Mouse (Mus musculus) Patski (cell line): ENCODE data around the gene Mex3d. TPM values are rescaled to one million over a fixed set of nuclear protein-coding genes. Genes with fewer than 3 reads are reported as not detected.

Experiments used
- ATAC-seq: fragments of 100-300 bp; one replicate; pipeline ENCODE4 v1.8.0; 2021
- CTCF ChIA-PET: fragments of 350-600 bp; sonication (Branson Sonifier 250); formaldehyde crosslinking; loops from one replicate; lab custom pipeline; 2022; ENCODE audit warnings: inconsistent platforms; lab: Charles Lee
- POLR2A ChIA-PET: fragments of 350-600 bp; sonication (Branson Sonifier 250); formaldehyde crosslinking; loops from one replicate; lab custom pipeline; 2022; ENCODE audit warnings: antibody characterized with exemption, inconsistent platforms; lab: Charles Lee
- DNase-seq: peaks from one replicate; pipeline ENCODE4 v3.0.0-alpha.2; 2011; ENCODE audit warnings: low read depth, low spot score
- H3K27me3 ChIP-seq: fragments of 371-371 bp; one replicate; pipeline ENCODE4 v1.5.1; 2021
- CTCF ChIP-seq: fragments of 100-300 bp; IDR thresholded peaks from one replicate; pipeline ENCODE4 v1.5.1; 2021
- in situ Hi-C: fragments of 300-500 bp; cut with MboI; formaldehyde crosslinking; loops from 3 replicates; pipeline ENCODE4 v1.11.1; 2018; ENCODE audit warnings: low pct_unique_long_range_greater_than_20kb, mixed read lengths
- polyA plus RNA-seq: library from polyadenylated mRNA; unstranded; gene quantifications from one replicate; pipeline ENCODE4 v1.2.3, GENCODE M21; 2021

Gene Mex3d
- polyA plus RNA-seq, 1 experiment from 2014 or later = 30.6 TPM

GRCm38 (mm10) chr10:80377716-80378115, 9.7 kb downstream of the Mex3d start:
- no peak for TF ChIP-seq CTCF
- in situ Hi-C loops = no loop called here
- POLR2A ChIA-PET = no interaction called here

GRCm38 (mm10) chr10:80376160-80376559, 11.3 kb downstream of the Mex3d start:
- CTCF ChIA-PET = interaction anchor here (0.6 to 3.0 kb wide), 5 partner anchors 10 to 61 kb away, joined by 3 to 10 read pairs (median 3); partner anchors contain the start of gene Uqcr11
- no peak for ATAC-seq

More at GRCm38 (mm10) chr10:80377716-80378115, 9.7 kb downstream of the Mex3d start:
- H3K27me3 ChIP-seq = no peaks in the 10 kb centered on the region
- no peak for DNase-seq
- CTCF ChIA-PET = interaction anchor here (1.6 to 3.0 kb wide), 3 partner anchors 9 to 83 kb away, joined by 3 to 10 read pairs (median 9); no protein-coding TSS in a partner anchor
- no peak for ATAC-seq

GRCm38 (mm10) chr10:80374063-80374462, 13.4 kb downstream of the Mex3d start:
- in situ Hi-C loops = loop anchor here (25.0 kb wide), 1 partner anchor 138 kb away; no protein-coding TSS in a partner anchor
- ChIA-PET POLR2A (no interaction called here), CTCF (interaction anchor here (0.8 to 2.4 kb wide), 4 partner anchors 10 to 33 kb away, joined by 4 to 9 read pairs (median 6); no protein-coding TSS in a partner anchor)
- DNase-seq (no peak), ATAC-seq (no peak)
- no peak for TF ChIP-seq CTCF
- H3K27me3 ChIP-seq = no peaks in the 10 kb centered on the region

More at GRCm38 (mm10) chr10:80376160-80376559, 11.3 kb downstream of the Mex3d start:
- DNase-seq = no peak
- POLR2A ChIA-PET = interaction anchor here (0.5 to 0.7 kb wide), 2 partner anchors 26 to 208 kb away, joined by 3 to 5 read pairs; no protein-coding TSS in a partner anchor
- no peak for TF ChIP-seq CTCF
- in situ Hi-C loops = no loop called here
- no peaks in the 10 kb centered on the region for H3K27me3 ChIP-seq

- no peak for TF ChIP-seq CTCF
- in situ Hi-C loops = loop anchor here (25.0 kb wide), 1 partner anchor 140 kb away; no protein-coding TSS in a partner anchor
- ATAC-seq (no peak), DNase-seq (no peak)
- CTCF ChIA-PET = interaction anchor here (1.0 to 1.4 kb wide), 3 partner anchors 11 to 32 kb away, joined by 3 to 9 read pairs (median 4); no protein-coding TSS in a partner anchor
- POLR2A ChIA-PET = no interaction called here
- H3K27me3 ChIP-seq = no peaks in the 10 kb centered on the region
These were observed 14.8 kb downstream of the Mex3d start for GRCm38 (mm10) chr10:80372706-80373105.

GRCm38 (mm10) chr10:80371983-80372382, 15.5 kb downstream of the Mex3d start:
- H3K27me3 ChIP-seq = no peaks in the 10 kb centered on the region
- DNase-seq = no peak
- no peak for ATAC-seq
- POLR2A ChIA-PET = no interaction called here
- TF ChIP-seq CTCF = no peak
- CTCF ChIA-PET = interaction anchor here (1.0 to 1.4 kb wide), 4 partner anchors 11 to 31 kb away, joined by 3 to 9 read pairs (median 4); no protein-coding TSS in a partner anchor
- in situ Hi-C loops = loop anchor here (25.0 kb wide), 1 partner anchor 140 kb away; no protein-coding TSS in a partner anchor

- in situ Hi-C loops = loop anchor here (25.0 kb wide), 1 partner anchor 141 kb away; no protein-coding TSS in a partner anchor
- ChIA-PET CTCF (interaction anchor here (1.2 kb wide), 2 partner anchors 11 to 13 kb away, joined by 3 to 4 read pairs; no protein-coding TSS in a partner anchor), POLR2A (no interaction called here)
- ATAC-seq = no peak
- H3K27me3 ChIP-seq = no peaks in the 10 kb centered on the region
- DNase-seq = no peak
- TF ChIP-seq CTCF = no peak
These were observed 16.0 kb downstream of the Mex3d start for GRCm38 (mm10) chr10:80371411-80371966.

- ATAC-seq (no peak), DNase-seq (no peak)
- H3K27me3 ChIP-seq = no peaks in the 10 kb centered on the region
- ChIA-PET POLR2A (no interaction called here), CTCF (interaction anchor here (1.1 to 2.2 kb wide), 2 partner anchors 13 to 20 kb away, joined by 3 to 8 read pairs; no protein-coding TSS in a partner anchor)
- TF ChIP-seq CTCF = no peak
- in situ Hi-C loops = loop anchor here (25.0 kb wide), 1 partner anchor 142 kb away; no protein-coding TSS in a partner anchor
These were observed 17.3 kb downstream of the Mex3d start for GRCm38 (mm10) chr10:80369995-80370747.

- CTCF ChIA-PET = interaction anchor here (2.2 kb wide), 1 partner anchor 18 kb away, joined by 8 read pairs; no protein-coding TSS in a partner anchor
- ATAC-seq (no peak), DNase-seq (no peak)
- H3K27me3 ChIP-seq = peaks cover 9% of the 10 kb centered on the region
- POLR2A ChIA-PET = no interaction called here
- in situ Hi-C loops = loop anchor here (25.0 kb wide), 1 partner anchor 144 kb away; no protein-coding TSS in a partner anchor
- TF ChIP-seq CTCF = no peak
These were observed 19.1 kb downstream of the Mex3d start for GRCm38 (mm10) chr10:80368392-80368791.

GRCm38 (mm10) chr10:80367954-80368353, 19.5 kb downstream of the Mex3d start:
- no peak for ATAC-seq
- no peak for DNase-seq
- peaks cover 9% of the 10 kb centered on the region for H3K27me3 ChIP-seq
- in situ Hi-C loops = loop anchor here (25.0 kb wide), 1 partner anchor 144 kb away; no protein-coding TSS in a partner anchor
- CTCF ChIA-PET = no interaction called here
- no peak for TF ChIP-seq CTCF
- POLR2A ChIA-PET = no interaction called here

GRCm38 (mm10) chr10:80365736-80366135, 21.7 kb downstream of the Mex3d start:
- CTCF ChIA-PET = interaction anchor here (0.9 kb wide), 1 partner anchor 15 kb away, joined by 3 read pairs; no protein-coding TSS in a partner anchor
- ATAC-seq (no peak), DNase-seq (no peak)
- H3K27me3 ChIP-seq = peaks cover 9% of the 10 kb centered on the region
- POLR2A ChIA-PET = no interaction called here
- in situ Hi-C loops = loop anchor here (25.0 kb wide), 1 partner anchor 147 kb away; no protein-coding TSS in a partner anchor
- TF ChIP-seq CTCF = no peak
